ENCODE assay signal across 19 mouse cellular contexts in genomic region chr14:21459163-21459562, GRCm38 (mm10). TPM values are rescaled to one million over a fixed set of nuclear protein-coding genes. Genes with fewer than 3 reads are reported as not detected.
DNase-seq lines count a peak whose midpoint lies in the region; ATAC-seq and TF ChIP-seq lines count a peak whose summit lies in the region.
"Had no signal": no experiment of that assay in that cellular context is flagged by ENCODE, and none has a peak within 500 bp of the region (broad histone marks: within the 10 kb centered on the region; RNA-seq: fewer than 3 reads in every experiment).

No protein-coding gene starts in this region.

- no peak overlapping the region for H3K27ac ChIP-seq in midbrain, embryonic 11.5 days (ENCODE audit: low read depth, low read length)
- H3K27ac ChIP-seq in midbrain, embryonic 15.5 days: no peak overlapping the region
- H3K27ac ChIP-seq in cerebellum, adult 2 months (ENCODE audit: insufficient read depth, low read length): no peak overlapping the region
- peak overlapping the region; percentile 44; the same call in 1 of the 2 replicates for H3K27ac ChIP-seq in limb, embryonic 10.5 days
- H3K27ac ChIP-seq: embryonic facial prominence, embryonic 13.5 days; forebrain, embryonic 15.5 days; heart, embryonic 10.5 days; hindbrain, embryonic 13.5 days; hindbrain, postnatal 0 days had no signal

- TF ChIP-seq CTCF in cerebellum, adult 2 months (IDR thresholded peaks at IDR 0.05; ENCODE audit: borderline replicate concordance, insufficient read depth, low read depth, low read length): no peak

- H3K27me3 ChIP-seq in midbrain, embryonic 11.5 days (ENCODE audit: control insufficient read depth, insufficient read depth, low read length): no peaks in the 10 kb centered on the region
- no peaks in the 10 kb centered on the region for H3K27me3 ChIP-seq in midbrain, embryonic 15.5 days (replicated peaks)
- no peaks in the 10 kb centered on the region; the same call in 1 of the 2 replicates for H3K27me3 ChIP-seq in cerebellum, adult 2 months (ENCODE audit: control insufficient read depth, insufficient read depth, low read length)
- no peaks in the 10 kb centered on the region for H3K27me3 ChIP-seq in limb, embryonic 10.5 days (ENCODE audit: low read depth, poor library complexity, severe bottlenecking)
- H3K27me3 ChIP-seq: embryonic facial prominence, embryonic 13.5 days; forebrain, embryonic 15.5 days; hindbrain, embryonic 13.5 days had no signal

- no peaks in the 10 kb centered on the region for H3K4me1 ChIP-seq in midbrain, embryonic 11.5 days (ENCODE audit: control insufficient read depth, insufficient read depth, low read length)
- no peaks in the 10 kb centered on the region for H3K4me1 ChIP-seq in midbrain, embryonic 15.5 days
- peaks cover 3% of the 10 kb centered on the region; the same call in 1 of the 2 replicates for H3K4me1 ChIP-seq in cerebellum, adult 2 months (ENCODE audit: control insufficient read depth, insufficient read depth, low read length)
- H3K4me1 ChIP-seq in limb, embryonic 10.5 days: peaks cover 38% of the 10 kb centered on the region
- H3K4me1 ChIP-seq: forebrain, embryonic 15.5 days; hindbrain, embryonic 13.5 days had no signal

- 95% methylated on average over 4 of the region's 4 CpGs for WGBS in midbrain, embryonic 11.5 days
- WGBS in midbrain, embryonic 15.5 days: 82% methylated on average over 4 of the region's 4 CpGs
- WGBS in cerebellum, adult 2 months: 36% methylated on average over 4 of the region's 4 CpGs
- 88% methylated on average over 4 of the region's 4 CpGs for WGBS in limb, embryonic 10.5 days

- intact Hi-C loops in gastrocnemius, postnatal 36 days (cut with DNase I): no loop called here

- no peak overlapping the region for H3K4me3 ChIP-seq in midbrain, embryonic 11.5 days (ENCODE audit: low read depth, low read length)
- H3K4me3 ChIP-seq in midbrain, embryonic 15.5 days: no peak overlapping the region
- H3K4me3 ChIP-seq in cerebellum, adult 2 months (replicated peaks; ENCODE audit: insufficient read depth, low read depth, low read length): no peak overlapping the region
- H3K4me3 ChIP-seq in limb, embryonic 10.5 days: no peak overlapping the region
- H3K4me3 ChIP-seq: embryonic facial prominence, embryonic 13.5 days; forebrain, embryonic 15.5 days; heart, embryonic 10.5 days; hindbrain, embryonic 13.5 days had no signal

- H3K36me3 ChIP-seq in midbrain, embryonic 11.5 days (ENCODE audit: control insufficient read depth, insufficient read depth, low read length): no peaks in the 10 kb centered on the region
- no peaks in the 10 kb centered on the region for H3K36me3 ChIP-seq in midbrain, embryonic 15.5 days (replicated peaks)
- no peaks in the 10 kb centered on the region for H3K36me3 ChIP-seq in limb, embryonic 10.5 days
- H3K36me3 ChIP-seq: embryonic facial prominence, embryonic 13.5 days; forebrain, embryonic 15.5 days; heart, embryonic 10.5 days; hindbrain, embryonic 13.5 days had no signal

- no peak for ATAC-seq in midbrain, embryonic 11.5 days (ENCODE audit: low FRiP score)
- ATAC-seq in midbrain, embryonic 15.5 days (replicated peaks): no peak
- ATAC-seq: forebrain, embryonic 15.5 days; hindbrain, postnatal 0 days had no signal

- no peak overlapping the region for H3K4me2 ChIP-seq in midbrain, embryonic 11.5 days
- no peak overlapping the region for H3K4me2 ChIP-seq in midbrain, embryonic 15.5 days
- H3K4me2 ChIP-seq: embryonic facial prominence, embryonic 13.5 days; forebrain, embryonic 15.5 days; hindbrain, embryonic 13.5 days had no signal

- no peaks in the 10 kb centered on the region for H3K9me3 ChIP-seq in midbrain, embryonic 11.5 days (ENCODE audit: control insufficient read depth, low read length)
- no peaks in the 10 kb centered on the region for H3K9me3 ChIP-seq in midbrain, embryonic 15.5 days
- H3K9me3 ChIP-seq in limb, embryonic 10.5 days (replicated peaks): no peaks in the 10 kb centered on the region
- H3K9me3 ChIP-seq: embryonic facial prominence, embryonic 13.5 days; forebrain, embryonic 15.5 days; G1E; heart, embryonic 10.5 days; hindbrain, embryonic 13.5 days had no signal

- no peak for TF ChIP-seq POLR2A in cerebellum, adult 2 months (IDR thresholded peaks at IDR 0.05; ENCODE audit: borderline replicate concordance, insufficient read depth, low read length)

- no peak overlapping the region for H3K9ac ChIP-seq in midbrain, embryonic 11.5 days (ENCODE audit: low read length)
- H3K9ac ChIP-seq in midbrain, embryonic 15.5 days: no peak overlapping the region
- H3K9ac ChIP-seq: embryonic facial prominence, embryonic 13.5 days; forebrain, embryonic 15.5 days; hindbrain, embryonic 13.5 days had no signal

- DNase-seq in midbrain, embryonic 11.5 days (ENCODE audit: low spot score, missing footprints): peak; percentile 80
- peak; percentile 26 to 36 for DNase-seq in cerebellum, adult 2 months
- DNase-seq in cerebellum, postnatal 10 days: peak; percentile 55 to 69
- no peak for DNase-seq in limb, embryonic 10.5 days (ENCODE audit: low spot score)
- DNase-seq in heart, adult 18-20 months: no peak
- no peak for DNase-seq in gastrocnemius, postnatal 36 days
- DNase-seq in frontal cortex, adult 2 months (ENCODE audit: extremely low spot score in 1 of 2, low spot score in 1 of 2): no peak
- DNase-seq: adrenal gland, postnatal 10 days; gastrocnemius, postnatal 14 days; heart, postnatal 14 days; kidney, adult 11 months; kidney, adult 9 months had no signal

RNA-seq across cellular contexts. Expression of gene Kat6b, which starts 22.1 kb away (rescaled TPM):
- 13.5 and 16.3 TPM in 2 replicates for polyA plus RNA-seq in midbrain, embryonic 11.5 days (2014; fragmentation: Nextera tagmentation; extraction: Ambion mirVana)
- polyA plus RNA-seq in midbrain, embryonic 15.5 days (2015; fragmentation: Nextera tagmentation; extraction: Ambion mirVana): 22.9 and 23.7 TPM in 2 replicates
- polyA plus RNA-seq in cerebellum, adult 2 months (2012; rRNA removed): 22.5 and 24.7 TPM in 2 replicates
- 14.5 and 19.6 TPM in 2 replicates for polyA plus RNA-seq in limb, embryonic 10.5 days (2016; fragmentation: Nextera tagmentation; extraction: Ambion mirVana)
- 10 to 100 TPM; 18.8 to 27.6 TPM for total RNA-seq in heart, adult 18-20 months (2021)
- 10 to 100 TPM; 17.6 to 22.7 TPM for total RNA-seq in gastrocnemius, postnatal 36 days (2021)
- 41.3 and 45.9 TPM in 2 replicates for polyA plus RNA-seq in frontal cortex, adult 2 months (2012; rRNA removed)

Comparison
In these comparisons a context has a peak if more than half of its experiments do, and no peak if none do; other contexts are left out.
1. DNase-seq: peak in midbrain, embryonic 11.5 days (single experiment), cerebellum, adult 2 months (2 of 2) and cerebellum, postnatal 10 days (2 of 2); none in limb, embryonic 10.5 days (single experiment), heart, adult 18-20 months (0 of 2), gastrocnemius, postnatal 36 days (0 of 2) and frontal cortex, adult 2 months (0 of 2).